Mouse (Mus musculus) ES-E14 (cell line): ENCODE results near the gene Hist1h2ad.
"Not testable (repeated sequence)": the region's sequence is repeated elsewhere in the genome, so short reads cannot be mapped to it uniquely, and the experiment has no call there.

Experiments used
- CHD2 ChIP-seq: IDR thresholded peaks from 2 replicates; pipeline ENCODE4 v1.6.1; 2014; ENCODE audit warnings: mild to moderate bottlenecking, low read depth, low read length, inconsistent platforms
- HCFC1 ChIP-seq: IDR thresholded peaks from 2 replicates; pipeline ENCODE4 v1.6.1; 2012; ENCODE audit warnings: low read length, inconsistent platforms, borderline replicate concordance; ENCODE audit not compliant: insufficient read depth
- MAFK ChIP-seq: IDR thresholded peaks from 2 replicates; pipeline ENCODE4 v1.6.1; 2014; ENCODE audit warnings: mild to moderate bottlenecking, low read depth, low read length, inconsistent platforms; ENCODE audit not compliant: insufficient read depth
- ZC3H11A ChIP-seq: IDR thresholded peaks from 2 replicates; pipeline ENCODE4 v1.6.1; 2012; ENCODE audit warnings: low read depth, mild to moderate bottlenecking, inconsistent platforms, low read length, borderline replicate concordance
- ZNF384 ChIP-seq: IDR thresholded peaks from 2 replicates; pipeline ENCODE4 v1.6.1; 2012; ENCODE audit warnings: low read depth, low read length, inconsistent platforms

DNA sequence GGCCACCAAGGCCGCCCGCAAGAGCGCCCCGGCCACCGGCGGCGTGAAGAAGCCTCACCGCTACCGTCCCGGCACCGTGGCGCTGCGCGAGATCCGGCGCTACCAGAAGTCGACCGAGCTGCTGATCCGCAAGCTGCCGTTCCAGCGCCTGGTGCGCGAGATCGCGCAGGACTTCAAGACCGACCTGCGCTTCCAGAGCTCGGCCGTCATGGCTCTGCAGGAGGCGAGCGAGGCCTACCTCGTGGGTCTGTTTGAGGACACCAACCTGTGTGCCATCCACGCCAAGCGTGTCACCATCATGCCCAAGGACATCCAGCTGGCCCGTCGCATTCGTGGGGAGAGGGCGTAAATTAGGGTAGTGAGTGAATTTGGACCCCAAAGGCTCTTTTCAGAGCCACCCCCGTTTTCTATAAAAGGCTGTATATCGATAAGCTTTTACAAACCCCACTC lies 1.7 kb downstream of the Hist1h2ad start:
- TF ChIP-seq HCFC1, ZNF384, MAFK, ZC3H11A, CHD2: not testable (repeated sequence)
